Mouse (Mus musculus): Measurements from ENCODE around the gene Tmprss7. TPM values are rescaled to one million over a fixed set of nuclear protein-coding genes. Genes with fewer than 3 reads are reported as not detected.
A peak's percentile ranks its signal among the peaks of the same experiment; 100 is the strongest.

Tmprss7 gene
- polyA plus RNA-seq, 2 experiments: 0.08 to 0.26 TPM

DNA sequence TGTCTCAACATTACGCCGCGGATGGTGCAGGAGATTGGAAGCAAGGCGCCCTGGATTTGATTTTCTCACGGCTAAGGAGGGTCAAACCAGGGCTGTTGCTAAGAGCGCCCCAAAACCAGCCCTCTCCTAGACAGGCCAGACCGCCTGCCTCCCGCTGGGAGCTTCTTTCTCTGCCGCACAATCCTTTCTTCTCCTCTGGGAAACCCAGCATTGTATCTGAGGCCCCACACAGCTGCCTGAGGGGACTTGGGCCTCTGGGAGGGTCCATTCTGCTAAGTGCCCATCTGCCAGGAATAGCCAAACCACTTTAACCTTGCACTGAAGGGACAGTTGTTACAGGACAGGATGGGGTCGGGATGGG lies 31.3 kb upstream of the Tmprss7 start:
- H3K27me3 ChIP-seq (ENCODE audit: control insufficient read depth, insufficient read depth, low read length): peaks cover 13% of the 10 kb centered on the region
- no peaks in the 10 kb centered on the region for H3K9me3 ChIP-seq (ENCODE audit: control insufficient read depth, low read length)
- DNase-seq (ENCODE audit: low read depth in 3 of 3, low spot score in 3 of 3) (no peak), ATAC-seq (ENCODE audit: insufficient read depth) (no peak)
- H3K4me3 ChIP-seq (ENCODE audit: insufficient read depth in 1 of 2, low read depth in 2 of 2, low read length in 2 of 2): peak overlapping the region; percentile 40 to 54; a peak in 3 of 4 replicates
- H3K27ac ChIP-seq: no peak overlapping the region
- H3K4me1 ChIP-seq (replicated peaks; ENCODE audit: control insufficient read depth in 2 of 2, insufficient read depth in 2 of 2, low read length in 1 of 2): no peaks in the 10 kb centered on the region
- H3K4me2 ChIP-seq (ENCODE audit: low read depth): peak overlapping the region; percentile 56
- WGBS (ENCODE audit: insufficient replicate concordance): 7% methylated on average over 10 of the region's 10 CpGs
- no peaks in the 10 kb centered on the region; the same call in 1 of the 2 replicates for H3K36me3 ChIP-seq (replicated peaks; ENCODE audit: control insufficient read depth, insufficient read depth, low read depth)
- H3K9ac ChIP-seq (replicated peaks): no peak overlapping the region
- TF ChIP-seq EP300 (IDR thresholded peaks at IDR 0.05; ENCODE audit: low read depth) (no peak), CTCF (IDR thresholded peaks at IDR 0.05; ENCODE audit: low read depth) (no peak)

DNA sequence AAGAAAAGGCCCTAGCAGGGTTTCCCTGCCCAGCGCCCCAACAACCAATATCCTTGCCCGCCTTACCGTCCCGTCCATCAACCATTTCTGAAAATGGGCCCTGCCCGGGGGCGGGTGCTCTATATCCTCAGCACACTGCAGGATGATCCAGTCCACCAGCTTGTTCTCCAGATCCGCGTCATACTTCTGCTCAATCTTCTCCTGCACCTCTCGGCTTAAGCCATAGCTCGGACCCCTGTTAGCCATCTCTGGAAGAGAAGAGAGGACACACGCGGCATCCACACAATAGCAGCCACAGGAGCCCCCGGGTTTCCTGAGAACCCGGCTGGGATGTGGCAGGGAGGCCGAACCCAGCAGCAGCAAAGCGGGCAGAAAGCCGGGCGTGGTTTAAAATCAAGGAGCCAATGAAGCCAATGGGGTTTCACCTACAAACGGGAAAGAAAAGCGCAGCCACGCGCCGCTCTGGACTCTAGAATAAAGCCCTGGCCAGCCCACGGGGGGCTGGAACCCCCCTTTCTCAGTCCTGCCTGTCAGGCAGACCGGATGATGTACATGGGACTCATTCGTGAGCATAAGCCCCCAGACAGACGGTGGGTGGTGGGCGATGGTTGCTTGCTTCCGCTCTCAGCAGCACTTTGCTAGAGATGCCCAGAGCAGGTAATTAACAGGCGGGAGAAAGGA lies 30.7 kb upstream of the Tmprss7 start, which contains the start of gene Tagln3:
TSS of gene Tagln3 (minus strand) at position 548 of the 681 bp plus-strand sequence.
- Histone ChIP-seq H3K9ac (replicated peaks) (no peak within 1 kb of the TSS), H3K27me3 (ENCODE audit: control insufficient read depth, insufficient read depth, low read length) (peaks cover 13% of the 10 kb centered on the region), H3K4me2 (ENCODE audit: low read depth) (peak within 1 kb of the TSS; percentile 56), H3K4me3 (ENCODE audit: insufficient read depth in 1 of 2, low read depth in 2 of 2, low read length in 2 of 2) (peak within 1 kb of the TSS; percentile 40 to 54; a peak in 3 of 4 replicates), H3K36me3 (replicated peaks; ENCODE audit: control insufficient read depth, insufficient read depth, low read depth) (no peaks in the 10 kb centered on the region; the same call in 1 of the 2 replicates), H3K9me3 (ENCODE audit: control insufficient read depth, low read length) (no peaks in the 10 kb centered on the region), H3K4me1 (replicated peaks; ENCODE audit: control insufficient read depth in 2 of 2, insufficient read depth in 2 of 2, low read length in 1 of 2) (no peaks in the 10 kb centered on the region), H3K27ac (no peak within 1 kb of the TSS)
- 5% methylated on average over 30 of the region's 30 CpGs for WGBS (ENCODE audit: insufficient replicate concordance)
- ATAC-seq (ENCODE audit: insufficient read depth) (no peak), DNase-seq (ENCODE audit: low read depth in 3 of 3, low spot score in 3 of 3) (no peak)
- TF ChIP-seq CTCF (IDR thresholded peaks at IDR 0.05; ENCODE audit: low read depth) (no peak), EP300 (IDR thresholded peaks at IDR 0.05; ENCODE audit: low read depth) (no peak)

DNA sequence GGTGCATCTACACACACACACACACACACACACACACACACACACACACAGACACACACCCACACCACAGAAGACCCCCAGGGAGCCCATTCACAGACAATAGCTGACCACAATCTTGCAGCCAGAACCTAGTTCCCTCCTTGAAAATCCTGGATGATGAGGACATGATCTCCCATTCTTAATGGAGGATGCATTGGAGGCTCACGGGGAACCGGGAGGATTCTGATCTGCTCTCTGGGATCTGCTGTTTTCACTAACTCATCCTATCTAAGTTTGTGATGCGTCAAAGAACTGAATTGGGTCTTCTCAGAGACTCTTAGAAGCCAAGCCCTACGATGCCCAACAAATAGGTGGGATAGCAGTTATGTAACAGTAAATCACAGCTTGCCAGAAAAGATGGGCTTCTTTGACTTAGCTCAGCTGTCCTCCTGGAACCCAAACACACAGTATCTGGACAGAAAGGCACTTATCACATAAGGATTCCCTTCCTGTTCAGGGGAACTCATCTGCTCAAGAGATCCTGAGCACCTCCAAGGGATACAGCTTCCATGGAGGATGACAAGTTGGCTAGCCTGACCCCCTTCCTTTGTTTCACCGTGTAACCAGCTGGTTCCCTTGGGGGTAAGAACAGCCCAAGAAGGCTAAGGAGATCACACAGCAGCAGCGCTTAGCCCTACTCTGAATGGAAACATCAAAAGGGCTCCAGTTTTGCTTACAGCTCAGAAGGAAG lies 29.9 kb upstream of the Tmprss7 start:
- ATAC-seq (ENCODE audit: insufficient read depth): no peak
- no peaks in the 10 kb centered on the region for H3K36me3 ChIP-seq (replicated peaks; ENCODE audit: control insufficient read depth, insufficient read depth, low read depth)
- H3K27ac ChIP-seq: no peak overlapping the region
- H3K4me1 ChIP-seq (replicated peaks; ENCODE audit: control insufficient read depth in 2 of 2, insufficient read depth in 2 of 2, low read length in 1 of 2): no peaks in the 10 kb centered on the region
- H3K27me3 ChIP-seq (ENCODE audit: control insufficient read depth, insufficient read depth, low read length): peaks cover 13% of the 10 kb centered on the region
- no peaks in the 10 kb centered on the region for H3K9me3 ChIP-seq (ENCODE audit: control insufficient read depth, low read length)
- TF ChIP-seq EP300 (IDR thresholded peaks at IDR 0.05; ENCODE audit: low read depth) (no peak), CTCF (IDR thresholded peaks at IDR 0.05; ENCODE audit: low read depth) (no peak)
- H3K4me2 ChIP-seq (ENCODE audit: low read depth): no peak overlapping the region
- H3K9ac ChIP-seq (replicated peaks): no peak overlapping the region
- DNase-seq (ENCODE audit: low read depth in 3 of 3, low spot score in 3 of 3): no peak
- H3K4me3 ChIP-seq (ENCODE audit: insufficient read depth in 1 of 2, low read depth in 2 of 2, low read length in 2 of 2): no peak overlapping the region
- WGBS (ENCODE audit: insufficient replicate concordance): 59% methylated on average over 6 of the region's 6 CpGs

DNA sequence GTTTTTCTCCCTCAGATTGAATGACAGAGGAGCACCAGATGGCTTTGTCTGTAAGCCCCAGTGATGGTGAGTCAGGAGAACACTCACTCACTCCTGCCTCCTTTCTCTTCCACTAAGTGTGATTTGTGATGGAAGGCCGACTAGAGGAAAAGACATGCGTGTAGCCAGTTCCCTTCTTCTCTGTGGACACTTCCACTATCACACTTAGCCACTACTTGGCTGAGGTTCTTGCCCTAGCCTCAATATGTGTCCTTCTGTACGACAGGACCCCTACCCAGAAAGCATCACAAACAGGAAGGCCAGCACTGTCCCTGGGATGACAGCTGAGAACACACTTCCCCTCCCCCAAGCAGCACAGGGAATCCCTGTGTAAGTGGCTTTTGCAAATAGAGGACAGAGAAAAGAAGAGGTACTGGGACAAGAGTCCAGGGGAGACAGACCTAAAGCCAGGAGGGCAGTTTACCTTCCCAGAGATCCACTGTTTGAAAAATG lies 29.0 kb upstream of the Tmprss7 start:
- WGBS (ENCODE audit: insufficient replicate concordance): 45% methylated on average over 3 of the region's 3 CpGs
- no peaks in the 10 kb centered on the region for H3K9me3 ChIP-seq (ENCODE audit: control insufficient read depth, low read length)

DNA sequence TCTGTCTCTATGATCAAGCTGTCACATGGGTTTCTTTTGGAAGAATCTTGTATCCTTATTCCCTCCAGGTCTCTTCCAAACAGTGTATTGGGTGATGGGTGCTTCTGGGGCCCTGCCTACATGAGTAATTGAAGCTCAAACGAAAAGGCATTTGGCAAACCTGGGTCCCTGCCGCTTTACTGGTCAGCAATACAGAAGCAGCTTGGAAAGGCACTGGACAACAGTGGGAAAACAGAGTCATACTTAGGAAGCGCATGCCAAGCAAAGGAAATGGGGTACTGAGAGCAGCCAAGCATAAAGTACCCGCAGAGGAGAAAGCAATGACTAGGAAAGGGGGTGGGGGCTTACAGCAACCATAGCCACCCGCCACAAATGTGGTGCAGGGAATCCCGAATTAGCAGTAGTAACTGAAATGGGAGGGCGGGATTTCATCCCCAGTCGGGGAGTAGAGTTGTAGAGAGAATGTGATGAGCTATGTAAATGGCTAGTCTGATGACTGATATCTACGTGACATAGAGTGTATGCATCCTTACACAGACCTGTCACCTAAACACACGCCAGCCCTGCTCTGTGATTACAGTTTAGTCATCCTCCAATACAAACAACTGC lies 26.7 kb upstream of the Tmprss7 start:
- H3K27me3 ChIP-seq (ENCODE audit: control insufficient read depth, insufficient read depth, low read length): peaks cover 13% of the 10 kb centered on the region
- no peaks in the 10 kb centered on the region for H3K36me3 ChIP-seq (replicated peaks; ENCODE audit: control insufficient read depth, insufficient read depth, low read depth)
- no peaks in the 10 kb centered on the region for H3K9me3 ChIP-seq (ENCODE audit: control insufficient read depth, low read length)
- H3K4me1 ChIP-seq (replicated peaks; ENCODE audit: control insufficient read depth in 2 of 2, insufficient read depth in 2 of 2, low read length in 1 of 2): no peaks in the 10 kb centered on the region
- 68% methylated on average over 10 of the region's 10 CpGs for WGBS (ENCODE audit: insufficient replicate concordance)
- DNase-seq (ENCODE audit: low read depth in 3 of 3, low spot score in 3 of 3) (no peak), ATAC-seq (ENCODE audit: insufficient read depth) (no peak)
- TF ChIP-seq CTCF (IDR thresholded peaks at IDR 0.05; ENCODE audit: low read depth) (no peak), EP300 (IDR thresholded peaks at IDR 0.05; ENCODE audit: low read depth) (no peak)
- no peak overlapping the region for H3K4me3 ChIP-seq (ENCODE audit: insufficient read depth in 1 of 2, low read depth in 2 of 2, low read length in 2 of 2)
- H3K27ac ChIP-seq: no peak overlapping the region
- H3K4me2 ChIP-seq (ENCODE audit: low read depth): no peak overlapping the region
- no peak overlapping the region for H3K9ac ChIP-seq (replicated peaks)

More for the DNA sequence above, 29.0 kb upstream of the Tmprss7 start:
- Histone ChIP-seq H3K4me2 (ENCODE audit: low read depth) (no peak overlapping the region), H3K27ac (no peak overlapping the region), H3K36me3 (replicated peaks; ENCODE audit: control insufficient read depth, insufficient read depth, low read depth) (no peaks in the 10 kb centered on the region), H3K9ac (replicated peaks) (no peak overlapping the region), H3K4me3 (ENCODE audit: insufficient read depth in 1 of 2, low read depth in 2 of 2, low read length in 2 of 2) (no peak overlapping the region), H3K27me3 (ENCODE audit: control insufficient read depth, insufficient read depth, low read length) (peaks cover 13% of the 10 kb centered on the region), H3K4me1 (replicated peaks; ENCODE audit: control insufficient read depth in 2 of 2, insufficient read depth in 2 of 2, low read length in 1 of 2) (no peaks in the 10 kb centered on the region)
- ATAC-seq (ENCODE audit: insufficient read depth): no peak
- no peak for DNase-seq (ENCODE audit: low read depth in 3 of 3, low spot score in 3 of 3)
- no peak for TF ChIP-seq EP300 (IDR thresholded peaks at IDR 0.05; ENCODE audit: low read depth)
- no peak for TF ChIP-seq CTCF (IDR thresholded peaks at IDR 0.05; ENCODE audit: low read depth)
